Mouse (Mus musculus): ENCODE measurements around the gene Psmb3. TPM values are rescaled to one million over a fixed set of nuclear protein-coding genes. Genes with fewer than 3 reads are reported as not detected.

Gene Psmb3
- total and polyA plus RNA-seq, 3 experiments: 648 to 914 TPM; not detected in 1

GRCm38 (mm10) chr11:97714784-97715760, 11.9 kb downstream of the Psmb3 start:
- Histone ChIP-seq H3K36me3 (ENCODE audit: control insufficient read depth in 1 of 2, insufficient read depth in 2 of 2, low read length in 2 of 2) (peaks cover 3 to 5% of the 10 kb centered on the region in 2 experiments; a peak in 3 of 4 replicates), H3K27me3 (ENCODE audit: control insufficient read depth in 1 of 2, insufficient read depth in 2 of 2, low read length in 2 of 2) (no peaks in the 10 kb centered on the region), H3K9ac (ENCODE audit: control insufficient read depth, low read depth, low read length, poor library complexity, severe bottlenecking) (no peak overlapping the region), H3K79me2 (ENCODE audit: control insufficient read depth, insufficient read depth, low read length, poor library complexity) (no peaks in the 10 kb centered on the region), H3K27ac (ENCODE audit: control insufficient read depth, low read depth, low read length) (no peak overlapping the region), H3K4me1 (ENCODE audit: control insufficient read depth in 1 of 2, insufficient read depth in 2 of 2, low read length in 2 of 2) (peaks cover 0 to 3% of the 10 kb centered on the region in 2 experiments; a peak in 2 of 4 replicates), H3K9me3 (replicated peaks; ENCODE audit: insufficient read depth, low read length) (no peaks in the 10 kb centered on the region), H3K4me3 (ENCODE audit: control insufficient read depth in 1 of 2, insufficient read depth in 1 of 2, low read depth in 2 of 2, low read length in 2 of 2) (no peak overlapping the region)
- DNase-seq (ENCODE audit: low read depth, low spot score): no peak
- TF ChIP-seq MYC (IDR thresholded peaks at IDR 0.05; ENCODE audit: low read depth, low read length): 0 out of 2 replicates have a peak, but pooled peaks have one; percentile 7
- TF ChIP-seq MAFK (IDR thresholded peaks at IDR 0.05; ENCODE audit: borderline replicate concordance, low read depth, low read length): no peak
- TF ChIP-seq UBTF (IDR thresholded peaks at IDR 0.05; ENCODE audit: borderline replicate concordance, insufficient read depth, low read depth, low read length): no peak
- 0 out of 2 replicates have a peak, but pooled peaks have one; percentile 12 for TF ChIP-seq MXI1 (IDR thresholded peaks at IDR 0.05; ENCODE audit: low read depth, low read length)
- no peak for TF ChIP-seq NRF1 (IDR thresholded peaks at IDR 0.05; ENCODE audit: insufficient read depth, low read depth, low read length, poor library complexity, severe bottlenecking)

- TF ChIP-seq MYC (IDR thresholded peaks at IDR 0.05; ENCODE audit: low read depth, low read length) (no peak), ETS1 (IDR thresholded peaks at IDR 0.05; ENCODE audit: low read depth, low read length) (no peak), RAD21 (IDR thresholded peaks at IDR 0.05; ENCODE audit: low read depth, low read length) (no peak), CHD1 (IDR thresholded peaks at IDR 0.05; ENCODE audit: low read depth, low read length) (no peak), RCOR1 (IDR thresholded peaks at IDR 0.05; ENCODE audit: low read depth, low read length) (no peak), MAX (IDR thresholded peaks at IDR 0.05; ENCODE audit: low read length) (no peak), CHD2 (IDR thresholded peaks at IDR 0.05; ENCODE audit: low read length) (no peak), NRF1 (IDR thresholded peaks at IDR 0.05; ENCODE audit: insufficient read depth, low read depth, low read length, poor library complexity, severe bottlenecking) (no peak), E2F4 (IDR thresholded peaks at IDR 0.05; ENCODE audit: borderline replicate concordance, low read depth, low read length) (no peak), EP300 (IDR thresholded peaks at IDR 0.05; ENCODE audit: low read depth in 1 of 2, low read length in 2 of 2) (no peak), TBP (IDR thresholded peaks at IDR 0.05; ENCODE audit: low read depth, low read length) (no peak), ZMIZ1 (IDR thresholded peaks at IDR 0.05; ENCODE audit: low read depth, low read length) (no peak)
- Histone ChIP-seq H3K9ac (ENCODE audit: control insufficient read depth, low read depth, low read length, poor library complexity, severe bottlenecking) (no peak overlapping the region), H3K9me3 (replicated peaks; ENCODE audit: insufficient read depth, low read length) (no peaks in the 10 kb centered on the region), H3K79me2 (ENCODE audit: control insufficient read depth, insufficient read depth, low read length, poor library complexity) (no peaks in the 10 kb centered on the region), H3K27me3 (ENCODE audit: control insufficient read depth in 1 of 2, insufficient read depth in 2 of 2, low read length in 2 of 2) (no peaks in the 10 kb centered on the region), H3K4me1 (ENCODE audit: control insufficient read depth in 1 of 2, insufficient read depth in 2 of 2, low read length in 2 of 2) (peaks cover 0 to 3% of the 10 kb centered on the region in 2 experiments; a peak in 2 of 4 replicates), H3K4me3 (ENCODE audit: control insufficient read depth in 1 of 2, insufficient read depth in 1 of 2, low read depth in 2 of 2, low read length in 2 of 2) (no peak overlapping the region), H3K36me3 (ENCODE audit: control insufficient read depth in 1 of 2, insufficient read depth in 2 of 2, low read length in 2 of 2) (peaks cover 3 to 5% of the 10 kb centered on the region in 2 experiments; a peak in 3 of 4 replicates), H3K27ac (ENCODE audit: control insufficient read depth, low read depth, low read length) (no peak overlapping the region)
- DNase-seq (ENCODE audit: low read depth, low spot score): no peak
Measured at GRCm38 (mm10) chr11:97716021-97716420, 12.8 kb downstream of the Psmb3 start.

All from MEL (cell line).